Mouse (Mus musculus) A20 (cell line): Measurements from ENCODE around the gene Lifr.

Experiments
- DNase-seq: peaks from one replicate; pipeline ENCODE4 v3.0.0-alpha.2; 2011; ENCODE audit warnings: low read depth, low spot score

The Lifr gene

DNA sequence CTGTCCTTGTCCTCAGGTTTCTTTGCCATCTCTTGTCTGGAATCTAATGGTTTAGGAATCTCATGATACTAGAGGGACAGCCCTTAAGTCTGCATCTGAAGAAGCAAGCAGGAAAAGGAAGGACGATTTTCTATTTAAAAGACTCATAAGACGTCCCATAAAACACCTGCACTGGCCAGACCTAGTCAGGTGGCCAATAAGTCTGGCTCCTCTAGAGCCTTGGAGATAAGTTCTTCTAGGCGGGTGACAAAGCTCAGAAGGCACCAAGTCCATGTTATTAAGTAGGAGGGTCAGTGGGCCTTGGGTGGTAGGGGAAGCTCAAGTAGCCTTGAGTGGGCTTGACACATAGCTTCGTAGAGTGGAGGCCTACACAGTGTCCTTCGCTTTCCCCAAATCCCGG, 67.2 kb downstream of the Lifr start:
- no peak for DNase-seq

DNA sequence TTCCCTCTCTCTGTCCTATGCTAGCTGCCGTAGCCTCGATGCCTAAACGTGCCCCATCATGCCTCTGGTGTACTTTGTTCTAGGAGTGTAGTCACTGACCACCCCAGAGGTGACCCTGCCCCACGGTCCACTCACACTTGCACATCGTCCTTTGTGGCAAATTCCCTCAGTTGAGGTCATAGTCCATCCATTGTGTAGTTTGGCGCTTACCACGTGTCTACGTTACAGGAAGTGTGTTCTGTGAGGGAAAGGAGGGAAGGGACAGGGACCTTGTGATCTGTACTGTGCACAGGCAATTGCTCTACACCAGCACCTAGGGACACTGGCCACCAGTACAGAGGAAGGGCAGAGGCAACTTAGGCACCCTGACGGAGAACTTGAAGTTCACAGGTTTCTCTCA, 69.5 kb downstream of the Lifr start:
- DNase-seq = no peak

- no peak for DNase-seq
Measured at GRCm38 (mm10) chr15:7160321-7160720, 69.9 kb downstream of the Lifr start.

DNA sequence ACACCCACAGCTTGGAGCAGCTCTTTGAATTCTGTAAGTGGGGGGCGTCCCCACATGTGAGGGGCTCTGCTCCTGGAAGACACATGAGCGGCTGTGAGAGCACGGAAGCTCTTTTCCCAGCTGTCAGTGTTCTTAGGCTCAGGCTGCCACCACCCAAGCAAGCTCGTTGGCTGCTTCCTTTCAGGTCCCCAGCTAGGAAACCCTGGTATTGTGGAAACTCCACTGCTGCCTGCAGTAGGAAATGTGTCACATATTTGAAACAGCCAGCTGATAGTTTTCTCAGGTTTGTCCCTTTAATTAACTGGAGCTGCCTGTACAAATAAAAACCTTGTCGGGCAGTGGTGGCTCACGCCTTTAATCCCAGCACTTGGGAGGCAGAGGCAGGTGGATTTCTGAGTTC, 73.4 kb downstream of the Lifr start:
- no peak for DNase-seq

DNA sequence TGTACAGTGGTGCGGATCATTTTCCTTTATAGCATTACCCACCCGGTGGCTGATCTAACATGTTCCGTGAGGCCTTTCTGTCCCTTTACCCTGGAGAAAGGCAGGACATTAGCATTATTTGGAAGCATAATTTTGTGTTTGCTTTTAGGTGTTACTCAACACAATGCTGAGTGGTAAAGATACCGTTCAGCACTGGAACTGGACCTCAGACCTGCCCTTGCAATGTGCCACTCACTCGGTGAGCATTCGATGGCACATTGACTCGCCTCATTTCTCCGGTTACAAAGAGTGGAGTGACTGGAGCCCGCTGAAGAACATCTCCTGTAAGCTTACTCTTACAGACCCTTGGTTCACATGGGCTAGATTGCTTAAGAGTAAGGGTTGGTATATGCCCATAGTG, 76.3 kb downstream of the Lifr start:
- no peak for DNase-seq

- DNase-seq = no peak
Measured at GRCm38 (mm10) chr15:7167238-7167905, 77.0 kb downstream of the Lifr start.

GRCm38 (mm10) chr15:7167906-7168532, 77.6 kb downstream of the Lifr start:
- DNase-seq = no peak

DNA sequence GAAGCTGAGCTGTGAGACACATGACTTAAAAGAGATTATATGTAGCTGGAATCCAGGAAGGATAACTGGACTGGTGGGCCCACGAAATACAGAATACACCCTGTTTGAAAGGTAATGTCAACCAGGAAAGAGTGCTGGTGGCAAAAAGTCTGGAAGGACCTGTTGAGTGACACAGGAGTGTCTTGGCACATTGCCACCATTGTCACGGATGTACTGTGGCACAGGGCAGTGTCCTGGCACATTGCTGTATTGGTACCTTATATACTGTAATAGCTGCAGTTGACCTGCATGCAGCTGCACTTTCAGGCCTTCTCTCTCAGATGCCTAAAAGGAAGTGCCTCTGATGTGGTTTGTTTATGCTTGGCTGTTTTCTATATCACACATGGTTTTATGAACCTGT, 82.5 kb downstream of the Lifr start:
- no peak for DNase-seq

DNA sequence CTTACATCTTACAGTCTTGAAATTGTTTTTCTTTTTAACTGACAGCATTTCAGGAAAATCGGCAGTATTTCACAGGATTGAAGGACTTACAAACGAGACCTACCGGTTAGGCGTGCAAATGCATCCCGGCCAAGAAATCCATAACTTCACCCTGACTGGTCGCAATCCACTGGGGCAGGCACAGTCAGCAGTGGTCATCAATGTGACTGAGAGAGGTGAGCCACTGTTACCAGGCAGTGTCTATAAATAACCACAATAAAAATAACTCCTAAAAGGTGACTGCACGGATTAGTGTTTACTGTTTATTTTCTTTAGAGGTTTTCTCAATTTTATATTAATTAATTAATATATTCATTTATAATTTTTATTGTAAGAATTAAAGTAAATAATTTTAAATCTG, 82.9 kb downstream of the Lifr start:
- DNase-seq = no peak

GRCm38 (mm10) chr15:7173776-7174175, 83.4 kb downstream of the Lifr start:
- DNase-seq = no peak

- DNase-seq = no peak
Measured at GRCm38 (mm10) chr15:7180576-7180975, 90.2 kb downstream of the Lifr start.

DNA sequence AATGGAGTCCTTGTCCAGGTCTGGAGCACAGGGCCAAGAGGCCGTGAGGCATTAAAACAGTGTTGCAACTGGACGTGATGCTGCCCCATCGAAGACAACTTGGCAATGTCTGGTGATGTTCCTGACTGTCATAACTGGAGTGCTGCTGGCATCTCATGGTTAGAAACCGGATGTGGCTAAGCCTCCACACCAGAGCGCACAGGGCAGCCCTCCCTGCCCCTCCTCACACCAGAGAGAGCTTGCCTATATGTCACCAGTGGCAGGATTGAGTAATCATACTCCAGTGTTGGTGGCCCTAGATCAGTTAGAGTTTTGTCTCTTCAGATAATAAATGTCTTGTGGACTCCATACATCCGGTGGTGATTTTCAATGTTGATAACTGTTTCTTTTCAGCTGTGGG, 97.3 kb downstream of the Lifr start:
- no peak for DNase-seq

DNA sequence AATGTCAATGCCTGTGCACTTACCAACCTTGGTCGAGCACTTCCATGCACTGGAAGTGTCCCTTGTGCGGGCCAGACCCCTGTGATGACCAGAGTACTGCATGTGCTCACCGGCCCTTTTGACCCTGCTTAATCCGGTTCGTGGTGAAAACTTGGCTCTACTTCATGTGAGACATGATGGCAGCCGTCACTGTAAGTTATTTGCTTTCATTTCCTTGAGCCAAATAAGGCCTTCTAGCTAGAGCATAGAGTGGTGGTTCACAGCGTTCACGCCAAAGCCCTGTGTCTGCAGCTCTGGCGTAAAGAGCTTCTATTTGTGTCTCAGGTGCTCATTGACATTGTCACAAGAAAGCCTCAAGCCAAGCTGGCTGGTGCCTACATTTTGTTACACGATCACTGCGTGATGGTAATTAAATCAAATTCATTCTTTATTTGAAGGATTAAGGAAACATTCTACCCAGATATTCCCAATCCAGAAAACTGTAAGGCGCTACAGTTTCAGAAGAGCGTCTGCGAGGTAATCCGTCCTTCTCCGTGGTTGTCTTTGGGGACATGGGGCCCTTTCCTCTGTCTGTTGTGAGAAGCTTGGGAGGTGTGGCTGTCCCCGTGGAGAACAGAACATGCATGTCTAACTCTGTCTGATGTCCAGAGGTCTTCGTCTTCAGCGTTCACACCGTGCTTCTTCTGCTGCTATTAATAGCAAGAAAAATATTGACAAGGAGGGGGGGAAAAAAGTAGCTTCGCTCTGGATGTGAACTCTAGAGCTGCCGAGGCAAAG, 99.5 kb downstream of the Lifr start:
- no peak for DNase-seq

DNA sequence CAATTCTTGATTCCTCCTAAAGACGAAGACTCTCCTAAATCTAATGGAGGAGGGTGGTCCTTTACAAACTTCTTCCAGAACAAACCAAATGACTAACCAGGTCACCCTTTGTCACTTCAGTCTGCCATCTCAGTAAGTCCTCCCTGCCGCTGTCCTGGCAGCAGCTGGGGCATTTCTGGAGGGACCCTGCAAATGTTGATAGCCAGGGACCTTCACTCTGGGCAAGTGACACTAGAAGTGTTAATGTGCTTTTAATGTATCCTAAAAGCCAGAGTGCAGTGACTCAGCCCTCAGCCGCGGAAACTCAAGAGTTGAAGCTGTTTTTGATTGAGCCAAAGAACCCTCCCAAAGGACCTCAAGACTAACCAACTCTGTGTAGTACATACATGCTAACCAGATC, 100.7 kb downstream of the Lifr start:
- DNase-seq = no peak

DNA sequence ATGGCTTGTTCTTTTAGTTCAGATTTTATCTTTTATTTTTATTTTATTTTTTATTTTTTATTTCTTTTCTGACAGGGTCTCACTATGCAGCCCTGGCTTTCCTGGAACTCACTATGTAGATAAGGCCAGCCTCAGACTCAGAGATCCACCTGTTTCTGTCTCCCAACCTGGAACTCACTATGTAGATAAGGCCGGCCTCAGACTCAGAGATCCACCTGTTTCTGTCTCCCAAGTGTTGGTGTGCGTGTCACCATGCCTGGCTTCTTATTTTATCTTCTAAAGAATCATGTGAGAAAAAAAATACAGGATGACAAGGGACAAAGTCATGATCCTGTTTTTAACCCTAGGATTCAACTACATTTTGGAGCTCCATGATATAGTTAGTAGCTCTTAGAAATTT, 102.2 kb downstream of the Lifr start:
- DNase-seq = no peak

DNA sequence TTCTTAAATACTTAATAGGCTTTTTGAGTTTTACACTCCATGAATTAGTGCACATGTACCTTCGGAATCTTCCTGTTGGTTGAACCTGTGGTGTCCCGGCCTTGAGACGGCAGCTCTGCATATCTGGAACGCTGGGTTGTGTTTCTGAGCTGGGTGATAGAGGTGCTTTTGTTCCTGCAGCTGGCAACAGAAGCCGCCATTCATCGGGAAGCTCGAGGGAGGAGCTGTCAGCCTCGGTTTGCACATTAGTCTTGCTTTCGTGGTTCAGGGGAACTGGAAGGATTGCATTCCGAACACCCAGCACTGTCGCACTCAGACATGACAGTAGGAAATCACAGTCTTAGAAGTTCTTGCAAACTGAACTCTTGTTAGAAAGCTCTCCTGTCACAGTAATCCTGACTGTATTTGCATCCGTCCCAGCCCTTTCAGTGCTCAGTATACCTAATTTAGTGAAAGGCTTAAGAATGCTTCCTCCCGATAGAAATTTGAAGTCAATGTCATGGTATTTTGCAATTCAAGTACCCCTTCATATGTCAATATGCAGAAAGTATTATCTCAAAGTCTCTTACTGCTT, 103.8 kb downstream of the Lifr start:
- DNase-seq = no peak

- no peak for DNase-seq
Measured at GRCm38 (mm10) chr15:7194748-7195221, 104.4 kb downstream of the Lifr start.

- no peak for DNase-seq
Measured at GRCm38 (mm10) chr15:7197652-7198445, 107.4 kb downstream of the Lifr start.

- no peak for DNase-seq
Measured at GRCm38 (mm10) chr15:7198816-7199215, 108.4 kb downstream of the Lifr start.

DNA sequence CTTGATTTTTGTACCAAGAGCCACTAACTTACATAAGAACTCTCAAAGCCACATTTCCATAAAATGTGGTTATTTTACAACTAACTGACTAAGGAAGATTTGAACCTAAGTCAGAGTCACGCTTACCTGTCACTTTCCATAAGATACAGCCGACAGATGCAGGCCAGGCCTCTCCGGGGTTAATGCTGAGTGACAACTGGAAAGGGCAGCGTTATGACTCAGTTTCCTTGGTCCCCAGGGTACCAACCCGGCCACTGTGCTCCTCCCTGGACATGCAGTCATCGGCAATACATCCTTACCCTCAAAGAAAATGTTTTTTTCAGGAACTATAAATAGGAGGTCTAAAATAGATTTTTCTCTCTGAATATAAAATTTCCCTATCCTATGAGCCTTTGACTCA, 109.9 kb downstream of the Lifr start:
- DNase-seq = no peak
